Mouse (Mus musculus) ES-Bruce4 (cell line): ENCODE measurements at regions not wholly inside any gene's neighbourhood (a gene's known extent, or its start where the extent isn't known, plus 50 kb on each side); places are given as distances from the start of the nearest gene placed in this dataset.

Source experiments
- CTCF ChIP-seq: IDR thresholded peaks from one replicate; pipeline ENCODE4 v1.8.1; 2011; ENCODE audit warnings: low read depth, low read length
- EP300 ChIP-seq: IDR thresholded peaks from 2 replicates; pipeline ENCODE4 v1.6.1; 2011; ENCODE audit warnings: low read depth, low read length; ENCODE audit not compliant: insufficient read depth
- POLR2A ChIP-seq: IDR thresholded peaks from one replicate; pipeline ENCODE4 v1.8.1; 2011; ENCODE audit warnings: low read length; ENCODE audit not compliant: insufficient read depth

DNA sequence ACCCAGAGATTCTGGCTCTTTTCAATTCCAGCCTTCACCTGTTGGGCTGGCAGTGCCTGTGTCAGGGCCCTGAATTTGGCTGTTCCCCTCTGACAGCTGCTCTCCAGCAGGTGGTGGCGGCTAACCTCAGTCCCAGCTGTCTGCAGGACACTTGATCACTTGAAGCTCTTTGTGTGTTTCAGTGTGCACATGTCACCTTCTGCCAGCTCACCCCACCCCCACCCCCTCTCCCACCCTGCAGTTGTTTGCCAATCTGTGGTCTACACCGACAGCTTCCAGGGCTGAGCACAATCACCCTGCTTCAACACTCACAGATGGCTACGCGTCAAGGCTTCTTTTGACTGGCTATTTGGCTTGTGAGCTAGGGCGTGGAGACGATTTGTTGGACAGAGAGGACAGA lies 217.7 kb upstream of the Egfl6 start:
- TF ChIP-seq CTCF = no peak
- no peak for TF ChIP-seq POLR2A
- TF ChIP-seq EP300 = no peak
